Mouse (Mus musculus) liver, embryonic 13.5 days (tissue): ENCODE results near the gene Rbm11. TPM values are rescaled to one million over a fixed set of nuclear protein-coding genes. Genes with fewer than 3 reads are reported as not detected.

Experiments
- ATAC-seq: fragments of 200-750 bp; cut with Nextera tagmentation; 2 replicates; pipeline ENCODE4 v1.8.0; 2017; ENCODE audit warnings: low read depth, mild to moderate bottlenecking, moderate number of reproducible peaks, moderate library complexity
- DNase-seq: peaks from one replicate; pipeline ENCODE4 v3.0.0; 2022
- H3K27ac ChIP-seq: fragments of 300-500 bp; sonication (generic); 2 replicates; pipeline ENCODE4 v1.5.1; 2015; ENCODE audit warnings: moderate library complexity, mild to moderate bottlenecking, inconsistent platforms
- H3K27me3 ChIP-seq: fragments of 300-500 bp; sonication (generic); 2 replicates; pipeline ENCODE4 v1.6.1; 2015; ENCODE audit warnings: mild to moderate bottlenecking, inconsistent platforms
- H3K36me3 ChIP-seq: fragments of 300-500 bp; sonication (generic); 2 replicates; pipeline ENCODE4 v1.6.1; 2015; ENCODE audit warnings: mild to moderate bottlenecking, inconsistent platforms
- H3K4me1 ChIP-seq: fragments of 300-500 bp; sonication (generic); replicated peaks from 2 replicates; pipeline ENCODE4 v1.6.1; 2015; ENCODE audit warnings: inconsistent platforms
- H3K4me2 ChIP-seq: fragments of 300-500 bp; sonication (generic); 2 replicates; pipeline ENCODE4 v1.6.1; 2015; ENCODE audit warnings: inconsistent platforms, mild to moderate bottlenecking, moderate library complexity
- H3K4me3 ChIP-seq: fragments of 300-500 bp; sonication (generic); replicated peaks from 2 replicates; pipeline ENCODE4 v1.5.1; 2015; ENCODE audit warnings: mild to moderate bottlenecking, inconsistent platforms
- H3K9ac ChIP-seq: fragments of 300-500 bp; sonication (generic); 2 replicates; pipeline ENCODE4 v1.6.1; 2015; ENCODE audit warnings: mild to moderate bottlenecking, inconsistent platforms
- H3K9me3 ChIP-seq: fragments of 300-500 bp; sonication (generic); replicated peaks from 2 replicates; pipeline ENCODE4 v1.6.1; 2016; ENCODE audit warnings: inconsistent platforms
- WGBS: fragments of 180-500 bp; shearing (Covaris S2); methylation state at CpG from one replicate; pipeline ENCODE4 v1.1.7; 2015; ENCODE audit not compliant: insufficient replicate concordance; 5-methylcytosine and 5-hydroxymethylcytosine counted together
- polyA plus RNA-seq: library from polyadenylated mRNA; unstranded; fragments of >200 nt; fragmentation: Nextera tagmentation; extraction: Ambion mirVana; gene quantifications from 2 replicates; pipeline ENCODE4 v1.2.1, GENCODE M21; 2015

The Rbm11 gene
- polyA plus RNA-seq, result 0.10 TPM in 1 of 2 replicates, not detected in the other

- H3K27ac ChIP-seq, result no peak within 1 kb of the TSS
- peak; percentile 97 for ATAC-seq
These were observed at the start of gene Rbm11 for GRCm38 (mm10) chr16:75592671-75593500. TSS of gene Rbm11 (plus strand) at chr16:75592844.

DNA sequence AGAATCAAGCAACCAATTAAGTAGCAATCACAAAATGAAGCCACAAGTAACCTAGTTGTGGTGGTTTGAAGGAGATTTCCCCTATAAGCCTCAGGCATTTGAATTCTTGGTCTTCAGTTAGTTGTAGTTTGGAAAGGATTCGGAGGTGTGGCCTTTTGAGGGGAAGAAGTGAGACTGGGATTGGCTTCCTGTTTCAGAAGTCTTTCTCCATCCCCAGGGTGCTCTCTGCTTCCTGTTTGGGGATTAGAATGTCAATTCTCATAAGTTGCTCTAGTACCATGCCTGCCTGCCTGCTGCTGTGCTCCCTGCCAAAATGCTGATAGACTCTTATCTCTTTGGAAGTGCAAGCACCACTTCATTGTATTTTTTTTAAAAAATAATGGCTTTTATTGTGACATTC lies 47.3 kb upstream of the Rbm11 start:
- no peak overlapping the region for H3K4me2 ChIP-seq
- ATAC-seq (no peak), DNase-seq (no peak)
- H3K36me3 ChIP-seq, result no peaks in the 10 kb centered on the region
- no peak overlapping the region for H3K4me3 ChIP-seq
- H3K4me1 ChIP-seq, result no peaks in the 10 kb centered on the region
- no peaks in the 10 kb centered on the region for H3K27me3 ChIP-seq
- no peak overlapping the region for H3K27ac ChIP-seq
- no peak overlapping the region for H3K9ac ChIP-seq
- no peaks in the 10 kb centered on the region for H3K9me3 ChIP-seq
- WGBS, result 48% methylated on average over 1 of the region's 1 CpGs

More at GRCm38 (mm10) chr16:75592671-75593500, at the start of gene Rbm11:
- Histone ChIP-seq H3K36me3 (no peaks in the 10 kb centered on the region), H3K4me1 (0 out of 2 replicates have a peak, but pooled peaks cover 7% of the 10 kb centered on the region), H3K27me3 (no peaks in the 10 kb centered on the region), H3K4me2 (peak within 1 kb of the TSS; percentile 95), H3K4me3 (peak within 1 kb of the TSS; percentile 71), H3K9me3 (no peaks in the 10 kb centered on the region), H3K9ac (peak within 1 kb of the TSS; percentile 37)
- under 1% methylated on average over 52 of the region's 55 CpGs for WGBS
- peak; percentile 60 for DNase-seq

DNA sequence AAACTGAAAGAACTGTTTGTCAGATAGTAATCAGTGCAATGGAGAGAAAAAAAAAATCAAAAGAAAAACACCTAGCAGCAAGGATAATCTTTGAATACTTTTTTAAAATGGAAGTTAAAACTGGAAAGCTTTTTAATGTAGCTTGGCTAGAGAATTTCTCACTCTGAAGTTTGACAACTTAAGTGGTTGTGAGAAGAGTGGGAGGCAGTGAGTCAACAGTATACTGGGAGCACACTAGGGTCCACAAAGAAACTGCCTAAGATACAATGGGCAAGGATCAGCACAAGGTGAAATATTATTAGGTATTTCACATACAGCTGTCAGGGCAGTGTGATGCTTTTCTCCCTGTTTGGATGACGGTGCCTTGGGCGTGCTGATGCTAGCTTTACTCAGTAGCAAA lies 29.7 kb upstream of the Rbm11 start:
- H3K9ac ChIP-seq, result no peak overlapping the region
- H3K27me3 ChIP-seq, result no peaks in the 10 kb centered on the region
- H3K36me3 ChIP-seq, result no peaks in the 10 kb centered on the region
- no peak for ATAC-seq
- no peak overlapping the region for H3K4me2 ChIP-seq
- no peaks in the 10 kb centered on the region for H3K4me1 ChIP-seq
- DNase-seq, result no peak
- WGBS, result 78% methylated on average over 2 of the region's 2 CpGs
- H3K9me3 ChIP-seq, result no peaks in the 10 kb centered on the region
- H3K27ac ChIP-seq, result no peak overlapping the region
- no peak overlapping the region for H3K4me3 ChIP-seq

- DNase-seq (no peak), ATAC-seq (no peak)
- no peaks in the 10 kb centered on the region for H3K4me1 ChIP-seq
- H3K36me3 ChIP-seq, result no peaks in the 10 kb centered on the region
- no peak overlapping the region for H3K4me2 ChIP-seq
- no peaks in the 10 kb centered on the region for H3K9me3 ChIP-seq
- 57% methylated on average over 5 of the region's 5 CpGs for WGBS
- no peak overlapping the region for H3K4me3 ChIP-seq
- no peak overlapping the region for H3K9ac ChIP-seq
- H3K27ac ChIP-seq, result no peak overlapping the region
- H3K27me3 ChIP-seq, result no peaks in the 10 kb centered on the region
These were observed 10.4 kb upstream of the Rbm11 start for GRCm38 (mm10) chr16:75582279-75582678.

- Histone ChIP-seq H3K27ac (no peak within 1 kb of the TSS), H3K9me3 (no peaks in the 10 kb centered on the region), H3K27me3 (no peaks in the 10 kb centered on the region), H3K4me3 (no peak within 1 kb of the TSS), H3K4me1 (no peaks in the 10 kb centered on the region), H3K36me3 (no peaks in the 10 kb centered on the region), H3K9ac (no peak within 1 kb of the TSS), H3K4me2 (no peak within 1 kb of the TSS)
- WGBS, result 69% methylated on average over 7 of the region's 7 CpGs
- DNase-seq (no peak), ATAC-seq (no peak)
These were observed 6.7 kb upstream of the Rbm11 start, which contains the start of gene Lipi for GRCm38 (mm10) chr16:75585961-75586360. TSS of gene Lipi (minus strand) at chr16:75586061.

DNA sequence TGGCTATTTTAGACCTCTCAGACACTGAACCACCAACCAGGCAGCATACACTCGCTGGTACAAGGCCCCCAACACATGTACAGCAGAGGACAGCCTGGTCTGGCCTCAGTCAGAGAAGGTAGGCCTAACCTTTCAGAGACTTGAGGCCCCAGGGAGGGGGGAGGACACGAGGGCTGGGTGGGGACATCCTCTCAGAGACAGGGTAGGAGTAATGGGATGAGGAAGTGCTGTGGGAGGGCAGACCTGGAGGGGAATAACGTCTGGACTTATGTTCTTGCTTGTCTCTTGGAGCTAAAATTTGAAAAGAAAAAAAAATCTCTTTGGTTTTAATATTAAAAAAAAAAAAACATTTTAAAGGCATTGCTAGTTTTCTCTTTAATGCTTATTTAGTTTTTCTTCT lies 6.2 kb upstream of the Rbm11 start:
- DNase-seq (no peak), ATAC-seq (no peak)
- Histone ChIP-seq H3K4me3 (no peak overlapping the region), H3K4me2 (no peak overlapping the region), H3K9me3 (no peaks in the 10 kb centered on the region), H3K27ac (no peak overlapping the region), H3K27me3 (no peaks in the 10 kb centered on the region), H3K36me3 (no peaks in the 10 kb centered on the region), H3K4me1 (no peaks in the 10 kb centered on the region), H3K9ac (no peak overlapping the region)
- 19% methylated on average over 3 of the region's 3 CpGs for WGBS

- DNase-seq (no peak), ATAC-seq (no peak)
- Histone ChIP-seq H3K9ac (peak overlapping the region; percentile 37; the same call in 1 of the 2 replicates), H3K4me3 (peak overlapping the region; percentile 71), H3K9me3 (no peaks in the 10 kb centered on the region), H3K27me3 (no peaks in the 10 kb centered on the region), H3K4me1 (0 out of 2 replicates have a peak, but pooled peaks cover 7% of the 10 kb centered on the region), H3K4me2 (peak overlapping the region; percentile 95), H3K36me3 (no peaks in the 10 kb centered on the region), H3K27ac (no peak overlapping the region)
- 9% methylated on average over 15 of the region's 15 CpGs for whole genome bisulfite sequencing
These were observed 998 bp downstream of the Rbm11 start for GRCm38 (mm10) chr16:75593501-75594183.

DNA sequence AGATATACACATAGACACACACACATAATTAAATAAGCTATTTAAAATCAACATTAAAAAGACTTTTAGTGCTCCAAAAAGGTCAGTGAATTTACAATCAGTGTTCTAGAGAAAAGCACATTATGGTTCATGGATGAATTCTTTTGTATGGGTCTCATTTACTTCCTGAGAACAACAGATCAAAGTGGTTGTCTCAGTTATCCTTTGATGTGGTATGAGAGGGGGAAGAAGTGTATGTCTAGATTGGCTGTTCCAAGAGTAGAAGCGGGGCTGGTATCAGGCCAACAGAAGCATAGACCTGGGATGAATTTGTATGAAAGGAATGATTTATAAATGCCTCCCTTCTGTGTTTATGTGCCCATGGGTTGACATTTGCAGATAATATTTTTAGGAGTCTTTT lies 13.8 kb downstream of the Rbm11 start:
- DNase-seq (no peak), ATAC-seq (no peak)
- Histone ChIP-seq H3K9me3 (no peaks in the 10 kb centered on the region), H3K36me3 (no peaks in the 10 kb centered on the region), H3K4me3 (no peak overlapping the region), H3K27me3 (no peaks in the 10 kb centered on the region), H3K27ac (no peak overlapping the region), H3K4me2 (no peak overlapping the region), H3K9ac (no peak overlapping the region), H3K4me1 (no peaks in the 10 kb centered on the region)
- WGBS, result 66% methylated on average over 1 of the region's 1 CpGs

DNA sequence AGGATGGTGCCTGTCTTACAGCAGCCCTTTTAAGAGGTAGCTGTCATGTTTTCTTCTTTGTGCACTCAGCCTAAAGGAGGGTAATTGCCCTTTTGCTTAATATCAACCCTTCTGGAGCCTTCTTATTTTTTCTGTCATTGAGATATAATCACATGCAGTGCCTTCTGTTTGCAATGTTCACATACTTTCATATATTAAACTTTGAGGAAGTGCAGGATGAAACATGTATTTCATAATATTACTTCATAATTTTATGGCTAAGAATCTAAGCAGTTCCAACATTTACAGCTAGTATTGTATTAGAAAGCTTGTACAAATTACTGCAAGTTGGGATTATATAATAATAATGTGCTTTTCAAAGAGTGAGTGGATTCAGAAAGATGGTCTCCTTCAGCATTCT lies 19.9 kb downstream of the Rbm11 start:
- H3K9ac ChIP-seq, result no peak overlapping the region
- no peak for ATAC-seq
- no peak overlapping the region for H3K4me3 ChIP-seq
- H3K4me2 ChIP-seq, result no peak overlapping the region
- no peak for DNase-seq
- H3K4me1 ChIP-seq, result no peaks in the 10 kb centered on the region
- no peaks in the 10 kb centered on the region for H3K27me3 ChIP-seq
- H3K36me3 ChIP-seq, result no peaks in the 10 kb centered on the region
- H3K9me3 ChIP-seq, result no peaks in the 10 kb centered on the region
- no peak overlapping the region for H3K27ac ChIP-seq

- Histone ChIP-seq H3K27me3 (no peaks in the 10 kb centered on the region), H3K9me3 (no peaks in the 10 kb centered on the region), H3K4me3 (no peak overlapping the region), H3K4me2 (no peak overlapping the region), H3K9ac (no peak overlapping the region), H3K27ac (no peak overlapping the region), H3K4me1 (no peaks in the 10 kb centered on the region), H3K36me3 (no peaks in the 10 kb centered on the region)
- ATAC-seq, result no peak
- WGBS, result 55% methylated on average over 2 of the region's 2 CpGs
- DNase-seq, result no peak
These were observed 25.2 kb downstream of the Rbm11 start for GRCm38 (mm10) chr16:75617651-75618349.

DNA sequence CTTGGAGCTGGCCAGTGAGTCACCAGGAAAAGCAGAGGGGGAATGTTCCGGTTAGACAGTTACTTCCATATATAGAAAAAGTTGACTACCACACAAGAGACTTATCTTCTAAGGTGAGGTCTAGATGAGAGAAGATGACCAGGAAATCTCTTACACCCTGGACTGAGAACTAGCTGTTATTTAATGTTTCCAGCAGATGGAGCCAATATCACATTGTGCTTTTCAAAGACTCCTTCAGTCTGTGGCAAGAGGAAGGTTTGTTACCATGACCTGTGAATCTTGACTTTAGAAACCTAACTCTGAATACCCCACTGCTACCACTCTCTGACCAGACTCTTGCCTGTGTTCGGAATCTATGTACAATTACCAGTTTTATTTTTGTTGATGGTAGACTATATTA lies 35.2 kb downstream of the Rbm11 start:
- no peak for ATAC-seq
- no peaks in the 10 kb centered on the region for H3K4me1 ChIP-seq
- H3K9ac ChIP-seq, result no peak overlapping the region
- no peak overlapping the region for H3K27ac ChIP-seq
- H3K4me2 ChIP-seq, result no peak overlapping the region
- no peaks in the 10 kb centered on the region for H3K9me3 ChIP-seq
- DNase-seq, result no peak
- 56% methylated on average over 2 of the region's 2 CpGs for WGBS
- H3K36me3 ChIP-seq, result no peaks in the 10 kb centered on the region
- H3K4me3 ChIP-seq, result no peak overlapping the region
- H3K27me3 ChIP-seq, result no peaks in the 10 kb centered on the region
